Mouse (Mus musculus) midbrain, embryonic 10.5 days (tissue): ENCODE data around the gene Arl8a. TPM values are rescaled to one million over a fixed set of nuclear protein-coding genes. Genes with fewer than 3 reads are reported as not detected.

Source experiments
- DNase-seq: peaks from one replicate; pipeline ENCODE4 v3.0.0-alpha.2; 2017; ENCODE audit warnings: low spot score
- H3K27ac ChIP-seq: fragments of 300-500 bp; sonication (generic); replicated peaks from 2 replicates; pipeline ENCODE4 v1.5.1; 2016; ENCODE audit warnings: mild to moderate bottlenecking
- H3K27me3 ChIP-seq: fragments of 300-500 bp; sonication (generic); 2 replicates; pipeline ENCODE4 v1.6.1; 2016; ENCODE audit warnings: low read depth, mild to moderate bottlenecking; ENCODE audit not compliant: poor library complexity, severe bottlenecking
- H3K36me3 ChIP-seq: fragments of 300-500 bp; sonication (generic); 2 replicates; pipeline ENCODE4 v1.6.1; 2016; ENCODE audit warnings: mild to moderate bottlenecking, moderate library complexity
- H3K4me1 ChIP-seq: fragments of 300-500 bp; sonication (generic); 2 replicates; pipeline ENCODE4 v1.6.1; 2016
- H3K4me3 ChIP-seq: fragments of 300-500 bp; sonication (generic); 2 replicates; pipeline ENCODE4 v1.5.1; 2016; ENCODE audit warnings: mild to moderate bottlenecking, moderate library complexity
- H3K9me3 ChIP-seq: fragments of 300-500 bp; sonication (generic); replicated peaks from 2 replicates; pipeline ENCODE4 v1.6.1; 2016; ENCODE audit warnings: mild to moderate bottlenecking
- WGBS: fragments of 180-500 bp; shearing (Covaris S2); methylation state at CpG from one replicate; pipeline ENCODE4 v1.1.7; 2016; 5-methylcytosine and 5-hydroxymethylcytosine counted together
- polyA plus RNA-seq: library from polyadenylated mRNA; unstranded; fragments of >200 nt; fragmentation: Nextera tagmentation; extraction: Ambion mirVana; gene quantifications from 2 replicates; pipeline ENCODE4 v1.2.1, GENCODE M21; 2016

Arl8a gene
- polyA plus RNA-seq, 1 experiment from 2014 or later, result 46.5 TPM

- 78% methylated on average over 2 of the region's 2 CpGs for WGBS
- DNase-seq, result no peak
These were observed 6.7 kb upstream of the Arl8a start for GRCm38 (mm10) chr1:135139906-135140305.

DNA sequence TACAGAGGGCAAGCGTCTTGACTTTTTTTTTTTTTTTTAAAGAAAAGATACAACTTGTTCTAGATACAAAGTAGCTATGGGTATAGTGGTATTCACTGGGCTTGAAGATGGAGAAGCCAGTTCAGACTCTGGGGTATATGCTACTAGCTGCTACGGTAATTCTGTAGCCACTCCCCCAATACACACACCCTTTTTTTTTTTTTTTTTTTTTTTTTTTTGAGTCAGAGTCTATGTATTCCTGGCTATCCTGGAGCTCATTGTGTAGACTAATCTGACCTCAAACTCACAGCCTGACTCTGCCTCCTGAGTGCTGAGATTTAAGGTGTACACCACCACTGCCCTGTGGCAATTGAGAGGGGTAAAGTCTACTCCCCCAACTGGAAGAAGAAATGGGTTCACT lies 4.2 kb upstream of the Arl8a start:
- 82% methylated on average over 2 of the region's 2 CpGs for WGBS
- peaks cover 32% of the 10 kb centered on the region for H3K27me3 ChIP-seq
- no peak overlapping the region for H3K4me3 ChIP-seq
- peaks cover 12% of the 10 kb centered on the region for H3K4me1 ChIP-seq
- no peak for DNase-seq
- no peak overlapping the region for H3K27ac ChIP-seq
- H3K36me3 ChIP-seq, result no peaks in the 10 kb centered on the region
- no peaks in the 10 kb centered on the region for H3K9me3 ChIP-seq

More at GRCm38 (mm10) chr1:135139906-135140305, 6.7 kb upstream of the Arl8a start:
- Histone ChIP-seq H3K9me3 (no peaks in the 10 kb centered on the region), H3K36me3 (no peaks in the 10 kb centered on the region), H3K27me3 (peaks cover 21% of the 10 kb centered on the region), H3K4me3 (no peak overlapping the region), H3K27ac (no peak overlapping the region), H3K4me1 (no peaks in the 10 kb centered on the region)

- Histone ChIP-seq H3K4me1 (peaks cover 26% of the 10 kb centered on the region), H3K4me3 (no peak overlapping the region), H3K36me3 (no peaks in the 10 kb centered on the region), H3K27ac (no peak overlapping the region), H3K9me3 (no peaks in the 10 kb centered on the region), H3K27me3 (peaks cover 32% of the 10 kb centered on the region)
- no peak for DNase-seq
- 91% methylated on average over 2 of the region's 2 CpGs for WGBS
These were observed 2.7 kb upstream of the Arl8a start for GRCm38 (mm10) chr1:135143940-135144339.

DNA sequence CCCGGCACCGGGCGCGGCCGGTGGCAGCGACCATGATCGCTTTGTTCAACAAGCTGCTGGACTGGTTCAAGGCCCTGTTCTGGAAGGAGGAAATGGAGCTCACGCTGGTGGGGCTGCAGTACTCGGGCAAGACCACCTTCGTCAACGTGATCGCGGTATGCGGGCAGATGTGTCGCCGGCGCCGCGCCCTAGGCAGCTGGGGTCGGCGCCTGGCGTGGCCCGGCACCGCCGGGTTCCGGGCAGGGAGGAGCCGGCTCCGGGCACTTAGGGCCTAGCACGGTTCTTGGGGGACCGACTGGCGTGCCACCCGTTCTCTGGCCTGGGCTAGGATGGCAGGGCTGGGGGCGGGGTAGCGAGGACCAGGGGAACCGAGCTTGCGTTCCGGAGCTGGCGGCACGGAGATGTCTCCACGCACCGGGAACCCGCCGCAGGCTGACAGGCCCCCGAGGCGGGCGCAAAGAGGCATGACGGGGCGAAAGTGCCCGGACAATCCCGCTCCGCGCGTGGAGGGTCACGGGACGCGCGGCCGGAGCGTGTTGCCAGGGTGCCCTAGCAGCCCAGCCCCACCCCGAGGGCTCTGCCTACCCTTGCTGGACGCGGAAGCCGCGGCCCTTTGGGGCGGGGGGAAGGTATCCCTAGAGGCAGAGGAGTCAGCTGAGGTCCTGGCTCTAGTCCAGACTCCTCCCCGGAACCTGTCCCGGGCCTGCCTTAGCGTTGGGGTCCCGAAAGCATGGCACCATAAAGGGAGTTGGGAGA lies 500 bp downstream of the Arl8a start:
- Histone ChIP-seq H3K4me3 (peak overlapping the region; percentile 86), H3K27ac (peak overlapping the region; percentile 92), H3K9me3 (no peaks in the 10 kb centered on the region), H3K27me3 (peaks cover 32% of the 10 kb centered on the region), H3K36me3 (peaks cover 6% of the 10 kb centered on the region), H3K4me1 (peaks cover 28% of the 10 kb centered on the region)
- WGBS, result under 1% methylated on average over 69 of the region's 69 CpGs
- DNase-seq, result peak; percentile 79

- H3K4me1 ChIP-seq, result peaks cover 28% of the 10 kb centered on the region
- no peak for DNase-seq
- peak overlapping the region; percentile 92 for H3K27ac ChIP-seq
- H3K4me3 ChIP-seq, result peak overlapping the region; percentile 86
- no peaks in the 10 kb centered on the region for H3K9me3 ChIP-seq
- H3K36me3 ChIP-seq, result peaks cover 11% of the 10 kb centered on the region
- 4% methylated on average over 7 of the region's 7 CpGs for WGBS
- H3K27me3 ChIP-seq, result peaks cover 32% of the 10 kb centered on the region
These were observed 1.1 kb downstream of the Arl8a start for GRCm38 (mm10) chr1:135147702-135148058.

DNA sequence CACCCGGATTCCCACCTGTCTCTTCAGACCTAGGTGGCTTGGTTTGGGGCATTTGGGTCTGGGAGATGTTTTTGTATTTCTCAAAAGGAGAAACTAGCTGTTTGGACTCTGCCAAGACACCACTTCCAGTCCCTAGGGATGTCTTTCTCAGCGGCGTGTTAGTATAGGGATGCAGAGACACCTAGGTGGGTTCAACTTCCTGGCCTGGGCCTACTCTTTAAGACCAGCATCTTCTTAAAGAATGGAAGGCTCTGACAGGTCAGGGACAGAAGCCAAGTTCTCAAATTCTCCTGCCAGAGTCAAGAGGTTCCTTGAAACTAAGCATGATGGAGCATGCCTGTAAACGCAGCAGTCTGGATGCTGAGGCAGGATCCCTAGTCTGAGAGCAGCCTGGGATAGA lies 1.9 kb downstream of the Arl8a start:
- DNase-seq, result no peak
- Histone ChIP-seq H3K36me3 (peaks cover 14% of the 10 kb centered on the region), H3K4me3 (peak overlapping the region; percentile 86), H3K9me3 (no peaks in the 10 kb centered on the region), H3K27ac (no peak overlapping the region), H3K27me3 (peaks cover 25% of the 10 kb centered on the region), H3K4me1 (peaks cover 28% of the 10 kb centered on the region)
- WGBS, result 81% methylated on average over 4 of the region's 4 CpGs

GRCm38 (mm10) chr1:135148996-135149395 lies 2.4 kb downstream of the Arl8a start:
- 77% methylated on average over 5 of the region's 5 CpGs for WGBS
- H3K36me3 ChIP-seq, result peaks cover 15% of the 10 kb centered on the region

GRCm38 (mm10) chr1:135154011-135154410 lies 7.4 kb downstream of the Arl8a start:
- peaks cover 38% of the 10 kb centered on the region for H3K36me3 ChIP-seq
- H3K9me3 ChIP-seq, result no peaks in the 10 kb centered on the region

More at GRCm38 (mm10) chr1:135148996-135149395, 2.4 kb downstream of the Arl8a start:
- Histone ChIP-seq H3K27ac (no peak overlapping the region), H3K9me3 (no peaks in the 10 kb centered on the region), H3K4me1 (peaks cover 31% of the 10 kb centered on the region), H3K27me3 (peaks cover 20% of the 10 kb centered on the region), H3K4me3 (0 out of 2 replicates have a peak overlapping the region, but pooled peaks have one; percentile 86)
- DNase-seq, result no peak

GRCm38 (mm10) chr1:135154411-135154959 lies 7.9 kb downstream of the Arl8a start:
- Histone ChIP-seq H3K4me1 (peaks cover 27% of the 10 kb centered on the region), H3K27me3 (no peaks in the 10 kb centered on the region), H3K4me3 (peak overlapping the region; percentile 48), H3K36me3 (peaks cover 38% of the 10 kb centered on the region), H3K9me3 (no peaks in the 10 kb centered on the region), H3K27ac (peak overlapping the region; percentile 90)
- peak; percentile 81 for DNase-seq
- WGBS, result 5% methylated on average over 14 of the region's 14 CpGs

More at GRCm38 (mm10) chr1:135154011-135154410, 7.4 kb downstream of the Arl8a start:
- peaks cover 23% of the 10 kb centered on the region for H3K4me1 ChIP-seq
- DNase-seq, result no peak
- 20% methylated on average over 13 of the region's 13 CpGs for WGBS
- no peaks in the 10 kb centered on the region for H3K27me3 ChIP-seq
- peak overlapping the region; percentile 90 for H3K27ac ChIP-seq
- H3K4me3 ChIP-seq, result peak overlapping the region; percentile 48

DNA sequence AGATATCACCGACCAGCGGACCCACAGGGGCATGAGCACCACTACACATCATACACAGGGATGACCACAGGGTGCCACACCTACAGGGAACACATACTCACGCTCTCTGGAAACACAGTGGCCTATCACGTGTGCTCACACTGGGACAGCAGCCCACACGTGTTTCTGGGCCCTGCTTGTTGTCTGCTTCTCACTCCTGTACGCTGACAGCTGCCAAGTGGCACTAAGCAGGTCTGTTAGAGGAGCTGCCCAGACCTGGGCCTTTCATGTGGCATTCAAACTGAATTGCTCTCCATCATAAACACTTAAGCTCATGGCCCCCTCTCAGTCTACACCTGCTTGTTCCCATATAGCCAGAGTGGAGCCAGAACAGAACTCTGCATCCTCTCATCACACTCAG lies 9.7 kb downstream of the Arl8a start:
- Histone ChIP-seq H3K4me3 (no peak overlapping the region), H3K36me3 (peaks cover 36% of the 10 kb centered on the region), H3K4me1 (peaks cover 27% of the 10 kb centered on the region), H3K27me3 (no peaks in the 10 kb centered on the region), H3K27ac (no peak overlapping the region), H3K9me3 (no peaks in the 10 kb centered on the region)
- DNase-seq, result no peak
- 88% methylated on average over 6 of the region's 6 CpGs for WGBS

- no peak overlapping the region for H3K4me3 ChIP-seq
- 66% methylated on average over 5 of the region's 5 CpGs for WGBS
- peaks cover 27% of the 10 kb centered on the region for H3K4me1 ChIP-seq
- peak overlapping the region; percentile 67 for H3K27ac ChIP-seq
- H3K27me3 ChIP-seq, result no peaks in the 10 kb centered on the region
- DNase-seq, result no peak
- peaks cover 23% of the 10 kb centered on the region for H3K36me3 ChIP-seq
- no peaks in the 10 kb centered on the region for H3K9me3 ChIP-seq
These were observed 12.0 kb downstream of the Arl8a start for GRCm38 (mm10) chr1:135158633-135159032.

DNA sequence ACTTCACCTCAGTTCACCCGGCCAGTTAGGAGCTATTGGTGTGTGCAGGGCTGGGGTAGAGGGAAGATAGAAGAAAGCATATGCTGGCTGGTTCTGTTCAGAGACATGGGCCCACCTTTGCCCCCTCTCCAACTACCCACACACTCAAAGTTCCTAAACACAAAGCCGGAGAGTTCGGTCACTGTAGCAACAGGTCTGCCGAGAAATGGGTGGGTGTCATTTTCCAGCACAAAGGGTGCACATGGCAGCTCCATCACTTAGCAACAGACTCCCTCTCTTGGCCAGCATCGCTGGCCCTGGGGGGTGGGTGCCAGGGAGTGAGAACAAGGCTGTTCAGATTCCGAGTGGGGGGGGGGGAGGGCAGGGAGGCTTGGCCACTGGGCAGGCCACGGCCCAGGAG lies 12.4 kb downstream of the Arl8a start:
- Histone ChIP-seq H3K9me3 (no peaks in the 10 kb centered on the region), H3K27ac (peak overlapping the region; percentile 67)
- DNase-seq, result no peak

DNA sequence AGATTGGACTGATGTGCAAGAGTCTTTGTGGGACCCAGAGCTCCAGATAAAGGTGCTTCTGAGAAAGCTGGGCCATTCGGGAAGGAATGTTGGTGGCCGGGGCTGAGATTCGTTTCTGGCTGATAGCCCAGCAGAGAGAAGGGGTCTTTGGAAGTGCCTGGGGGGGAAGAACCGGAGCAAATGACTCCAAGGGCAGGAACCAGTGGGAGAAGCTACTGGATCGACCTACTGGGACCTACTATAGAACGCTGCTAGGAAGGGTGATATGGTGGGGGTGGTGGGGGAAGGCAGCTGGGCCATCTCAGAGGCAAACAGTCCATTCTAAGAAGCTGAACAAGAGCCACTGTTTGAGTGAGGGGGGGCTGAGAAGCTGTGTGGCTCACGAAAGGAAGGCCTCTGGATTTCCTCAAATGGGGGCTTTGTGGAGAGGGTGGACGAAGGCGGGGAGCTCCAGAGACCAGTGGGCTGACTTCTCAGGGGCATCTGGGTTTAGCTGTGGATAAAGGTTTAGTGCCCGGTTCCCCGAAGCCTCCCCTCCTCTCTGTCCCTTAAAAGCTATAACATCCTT lies 13.0 kb downstream of the Arl8a start:
- peaks cover 18% of the 10 kb centered on the region for H3K4me1 ChIP-seq
- WGBS, result 92% methylated on average over 11 of the region's 11 CpGs
- no peaks in the 10 kb centered on the region for H3K27me3 ChIP-seq
- H3K36me3 ChIP-seq, result peaks cover 23% of the 10 kb centered on the region
- H3K4me3 ChIP-seq, result no peak overlapping the region
- DNase-seq, result no peak
- H3K27ac ChIP-seq, result peak overlapping the region; percentile 67
- H3K9me3 ChIP-seq, result no peaks in the 10 kb centered on the region

More for the DNA sequence above, 12.4 kb downstream of the Arl8a start:
- Histone ChIP-seq H3K4me1 (peaks cover 23% of the 10 kb centered on the region), H3K36me3 (peaks cover 23% of the 10 kb centered on the region), H3K4me3 (no peak overlapping the region), H3K27me3 (no peaks in the 10 kb centered on the region)
- 63% methylated on average over 7 of the region's 7 CpGs for WGBS
